Mouse (Mus musculus) heart, adult 2 months (tissue): ENCODE measurements around the gene Klhl25.

Experiments used
- CTCF ChIP-seq: fragments of 200-600 bp; IDR thresholded peaks from 2 replicates; pipeline ENCODE4 v1.8.1; 2022; ENCODE audit warnings: antibody characterized with exemption, mild to moderate bottlenecking, moderate library complexity
- EP300 ChIP-seq: fragments of 200-500 bp; IDR thresholded peaks from 2 replicates; pipeline ENCODE4 v1.6.1; 2011; ENCODE audit warnings: low read depth, low read length, control low read depth; ENCODE audit not compliant: insufficient read depth
- POLR2A ChIP-seq: fragments of 200-500 bp; IDR thresholded peaks from 2 replicates; pipeline ENCODE4 v1.6.1; 2011; ENCODE audit warnings: mild to moderate bottlenecking, low read depth, low read length, control low read depth; ENCODE audit not compliant: insufficient read depth

- TF ChIP-seq CTCF (no peak), EP300 (no peak), POLR2A (no peak)
Observed at GRCm38 (mm10) chr7:75917662-75918061, 69.6 kb downstream of the Klhl25 start.
